Mouse (Mus musculus): ENCODE results near the gene Chmp2a.

The Chmp2a gene

GRCm38 (mm10) chr7:13003380-13003779 is 31.2 kb downstream of the Chmp2a start:
- no peak for DNase-seq (ENCODE audit: low read depth, low spot score)

GRCm38 (mm10) chr7:13001584-13001983 is 33.0 kb downstream of the Chmp2a start:
- no peak for DNase-seq (ENCODE audit: low read depth, low spot score)

GRCm38 (mm10) chr7:12998851-12999250 is 35.8 kb downstream of the Chmp2a start, which contains the start of gene Trim28:
Gene Trim28 (plus strand): TSS chr7:12999114.
- DNase-seq (ENCODE audit: low read depth, low spot score), result no peak

- DNase-seq (ENCODE audit: low read depth, low spot score), result no peak
Observed at GRCm38 (mm10) chr7:12998053-12998452, 36.6 kb downstream of the Chmp2a start, which contains the start of gene Slc27a5. Gene Slc27a5 (minus strand): TSS chr7:12998192.

- no peak for DNase-seq (ENCODE audit: low read depth, low spot score)
Observed at GRCm38 (mm10) chr7:12997230-12997629, 37.4 kb downstream of the Chmp2a start.

- no peak for DNase-seq (ENCODE audit: low read depth, low spot score)
Observed at GRCm38 (mm10) chr7:12995862-12996261, 38.7 kb downstream of the Chmp2a start.

- no peak for DNase-seq (ENCODE audit: low read depth, low spot score)
Observed at GRCm38 (mm10) chr7:12993148-12993547, 41.5 kb downstream of the Chmp2a start.

GRCm38 (mm10) chr7:12992222-12992621 is 42.4 kb downstream of the Chmp2a start:
- peak; percentile 25 for DNase-seq (ENCODE audit: low read depth, low spot score)

- DNase-seq (ENCODE audit: low read depth, low spot score), result no peak
Observed at GRCm38 (mm10) chr7:12987409-12988189, 47.0 kb downstream of the Chmp2a start.

- DNase-seq (ENCODE audit: low read depth, low spot score), result no peak
Observed at GRCm38 (mm10) chr7:12986906-12987305, 47.7 kb downstream of the Chmp2a start.

GRCm38 (mm10) chr7:12985724-12986123 is 48.9 kb downstream of the Chmp2a start:
- DNase-seq (ENCODE audit: low read depth, low spot score), result no peak
